Mouse (Mus musculus) left cerebral cortex, adult 6 months (tissue): Measurements from ENCODE around the gene Gab3. TPM values are rescaled to one million over a fixed set of nuclear protein-coding genes. Genes with fewer than 3 reads are reported as not detected.

Source experiments
- long read RNA-seq, 2 experiments: library from polyadenylated mRNA; unstranded; transcript quantifications; one replicate each; pipeline ENCODE4 v2.0.0; 2019 to 2020
- polyA plus RNA-seq: library from polyadenylated mRNA; unstranded; fragments of <200 nt; fragmentation: Nextera tagmentation; gene quantifications from 2 replicates; pipeline ENCODE4 v1.2.3, GENCODE M21; 2021

Gab3 gene
- 2.5 and 3.0 TPM in 2 replicates for polyA plus RNA-seq
- long read RNA-seq, experiment 1, partial matches to known transcripts = 5 of 10 reads
- long read RNA-seq, experiment 1, other reads (novel, unspliced or antisense) = 3 of 10 reads
- long read RNA-seq, experiment 2, partial matches to known transcripts = 2 of 2 reads
- long read RNA-seq, experiment 2, other reads (novel, unspliced or antisense) = 0 of 2 reads

DNA sequence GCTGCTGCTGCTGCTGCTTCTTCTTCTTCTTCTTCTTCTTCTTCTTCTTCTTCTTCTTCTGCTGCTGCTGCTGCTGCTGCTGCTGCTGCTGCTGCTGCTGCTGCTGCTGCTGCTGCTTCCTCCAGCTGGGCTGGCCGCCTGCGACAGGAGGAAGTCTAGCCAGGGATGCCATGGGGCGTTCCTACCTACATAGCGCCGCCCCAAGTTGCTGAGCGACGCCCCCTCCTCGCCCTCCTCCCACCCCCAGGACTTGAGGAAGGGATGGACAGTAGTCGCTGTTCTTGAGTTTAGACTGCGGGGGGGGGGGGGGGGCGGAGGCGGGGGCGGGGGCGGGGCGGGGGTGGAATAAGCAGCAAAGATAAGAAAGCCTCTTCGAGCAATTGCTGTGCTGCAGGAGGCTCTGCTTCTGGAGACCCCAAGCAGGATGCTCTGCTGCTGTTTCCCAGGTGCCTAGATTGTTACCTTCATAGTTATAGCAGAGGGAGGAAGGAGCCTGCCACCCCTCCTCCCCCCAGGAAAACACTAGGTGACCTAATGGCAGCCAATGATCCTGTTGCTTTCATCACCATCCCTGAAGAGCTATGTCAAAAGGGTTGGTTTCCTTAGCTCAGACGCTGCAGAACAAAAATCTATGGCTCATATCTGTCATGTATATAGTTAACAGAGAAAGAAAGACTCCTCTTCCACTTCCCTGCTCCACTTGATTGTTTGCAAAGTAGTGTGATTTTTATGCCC, at the start of gene Gab3:
Gene Gab3, minus strand, starts transcription at position 685 of the 735 bp plus-strand sequence.

DNA sequence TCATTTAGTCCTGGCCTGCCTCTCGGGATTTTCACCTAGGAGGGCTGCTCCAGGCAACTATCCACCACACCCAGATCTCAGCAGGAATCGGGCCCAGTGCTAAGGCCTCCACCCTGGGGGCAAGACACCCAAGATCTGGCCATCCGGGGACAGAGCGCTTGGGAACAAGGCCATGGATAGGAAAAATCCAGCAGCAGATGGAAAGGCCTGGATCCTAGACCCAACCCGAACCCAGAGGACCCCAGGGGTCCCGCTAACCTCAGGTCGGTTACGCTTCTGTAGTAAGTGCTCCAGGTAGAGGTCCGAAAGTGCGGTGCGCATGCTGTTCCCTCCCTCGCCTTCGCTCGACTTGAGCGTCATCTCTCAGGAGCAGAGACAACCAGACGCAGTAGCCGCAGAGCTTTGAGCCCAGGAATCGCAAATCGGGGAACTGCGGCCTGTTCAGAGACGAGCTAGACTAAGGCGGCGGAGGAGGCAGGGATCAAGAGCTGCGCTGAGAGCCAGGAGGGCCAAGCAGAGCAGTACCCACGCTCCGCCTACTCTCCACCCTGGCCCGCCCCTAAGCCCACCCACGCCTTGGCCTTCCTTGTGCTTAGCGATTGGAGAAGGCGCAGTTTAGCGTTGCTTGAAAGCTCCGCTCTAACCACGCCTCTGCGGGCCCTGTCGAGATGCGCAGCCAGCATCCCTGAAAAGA, 45.4 kb upstream of the Gab3 start, which contains the start of gene Mpp1:
Gene Mpp1, minus strand, starts transcription at position 550 of the 694 bp plus-strand sequence.

GRCm38 (mm10) chrX:75095369-75096162, 10.3 kb upstream of the Gab3 start, which contains the start of gene Dkc1:
Dkc1 (plus strand) TSS chrX:75095854.

Other genes with a start within 250 kb of the Gab3 start
- not detected in 2 replicates for gene Gm5936, start 248.3 kb downstream of the Gab3 start, polyA plus RNA-seq
- 24.3 and 44.9 TPM in 2 replicates for gene Dkc1, start 10.4 kb upstream of the Gab3 start, polyA plus RNA-seq
- 33.9 and 45.0 TPM in 2 replicates for gene Mpp1, start 45.6 kb upstream of the Gab3 start, polyA plus RNA-seq
- gene Smim9, start 78.3 kb upstream of the Gab3 start, polyA plus RNA-seq = not detected in 2 replicates